In the genomic region with DNA sequence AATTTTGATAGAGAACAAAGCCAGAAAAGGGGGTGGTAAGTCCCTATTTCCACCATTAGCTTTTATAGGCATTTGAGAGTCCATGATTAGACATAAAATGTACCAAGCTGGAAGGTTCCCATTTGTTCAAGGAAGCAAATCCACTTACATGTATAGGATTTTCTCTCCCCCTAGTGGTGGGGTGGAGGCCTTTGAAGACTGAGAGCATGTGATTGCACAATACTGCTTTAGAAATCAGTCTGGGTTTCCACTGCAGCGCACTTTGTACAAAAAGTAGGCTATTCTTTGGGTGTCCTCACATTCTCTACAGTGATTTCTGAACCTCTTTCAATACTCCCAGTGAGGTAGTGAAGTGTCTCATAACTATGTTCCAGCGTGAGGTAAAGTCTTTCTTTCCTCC, we compare ENCODE assay signal across 9 mouse cellular contexts. TPM values are rescaled to one million over a fixed set of nuclear protein-coding genes. Genes with fewer than 3 reads are reported as not detected.
DNase-seq lines count a peak whose midpoint lies in the region; ATAC-seq and TF ChIP-seq lines count a peak whose summit lies in the region.
"Had no signal": no experiment of that assay in that cellular context is flagged by ENCODE, and none has a peak within 500 bp of the region (broad histone marks: within the 10 kb centered on the region; RNA-seq: fewer than 3 reads in every experiment).

No protein-coding gene starts in this region.

- TF ChIP-seq EP300 in heart, adult 2 months (IDR thresholded peaks at IDR 0.05; ENCODE audit: insufficient read depth, low read depth, low read length) = no peak

- H3K27ac ChIP-seq in heart, adult 2 months = peak overlapping the region; percentile 61
- H3K27ac ChIP-seq in heart, embryonic 11.5 days (ENCODE audit: low read depth, low read length) = no peak overlapping the region
- 0 out of 2 replicates have a peak overlapping the region, but pooled peaks have one; percentile 7 for H3K27ac ChIP-seq in embryonic fibroblast, embryonic 13.5 days (ENCODE audit: insufficient read depth, low read length)
- H3K27ac ChIP-seq in lung, embryonic 14.5 days (ENCODE audit: low read depth) = no peak overlapping the region
- H3K27ac ChIP-seq: stomach, embryonic 15.5 days had no signal

- no peak for TF ChIP-seq POLR2A in heart, adult 2 months (IDR thresholded peaks at IDR 0.05; ENCODE audit: insufficient read depth, low read depth, low read length)
- TF ChIP-seq POLR2A in embryonic fibroblast, embryonic 13.5 days (IDR thresholded peaks at IDR 0.05; ENCODE audit: low read depth, low read length) = no peak

- H3K4me3 ChIP-seq in heart, adult 2 months = no peak overlapping the region
- H3K4me3 ChIP-seq in heart, embryonic 11.5 days (ENCODE audit: low read depth, low read length) = no peak overlapping the region
- H3K4me3 ChIP-seq in embryonic fibroblast, embryonic 13.5 days (ENCODE audit: insufficient read depth, low read length) = no peak overlapping the region
- H3K4me3 ChIP-seq in lung, embryonic 14.5 days (ENCODE audit: low read depth, low read length) = no peak overlapping the region
- H3K4me3 ChIP-seq: stomach, embryonic 15.5 days had no signal

- no peaks in the 10 kb centered on the region for H3K27me3 ChIP-seq in heart, adult 2 months (ENCODE audit: control insufficient read depth, insufficient read depth, low read length)
- no peaks in the 10 kb centered on the region for H3K27me3 ChIP-seq in heart, embryonic 11.5 days (ENCODE audit: control insufficient read depth, insufficient read depth, low read length)
- H3K27me3 ChIP-seq in lung, embryonic 14.5 days (ENCODE audit: insufficient read depth, low read length) = no peaks in the 10 kb centered on the region
- H3K27me3 ChIP-seq: stomach, embryonic 15.5 days had no signal

- no peaks in the 10 kb centered on the region for H3K9me3 ChIP-seq in heart, embryonic 11.5 days (replicated peaks; ENCODE audit: control insufficient read depth, low read length)
- H3K9me3 ChIP-seq in lung, embryonic 14.5 days (ENCODE audit: low read depth, low read length) = no peaks in the 10 kb centered on the region
- H3K9me3 ChIP-seq: stomach, embryonic 15.5 days had no signal

- ATAC-seq in heart, embryonic 11.5 days (replicated peaks; ENCODE audit: insufficient number of reproducible peaks, low FRiP score, low TSS enrichment) = no peak
- no peak for ATAC-seq in lung, embryonic 14.5 days (ENCODE audit: insufficient read depth)

- peaks cover 2% of the 10 kb centered on the region for H3K36me3 ChIP-seq in heart, adult 2 months (ENCODE audit: control insufficient read depth, insufficient read depth, low read length)
- no peaks in the 10 kb centered on the region for H3K36me3 ChIP-seq in heart, embryonic 11.5 days (ENCODE audit: control insufficient read depth, insufficient read depth, low read length)
- no peaks in the 10 kb centered on the region for H3K36me3 ChIP-seq in lung, embryonic 14.5 days (ENCODE audit: insufficient read depth)
- H3K36me3 ChIP-seq: stomach, embryonic 15.5 days had no signal

- intact Hi-C loops in heart, adult 2 months (cut with DNase I) = loop anchor here (1.0 to 10.0 kb wide), 3 partner anchors 351 to 986 kb away; a partner anchor contains a TSS

- WGBS in heart, adult 2 months = 44% methylated on average over 2 of the region's 2 CpGs
- WGBS in heart, embryonic 11.5 days (ENCODE audit: insufficient replicate concordance) = 65% methylated on average over 2 of the region's 2 CpGs
- 58% methylated on average over 2 of the region's 2 CpGs for WGBS in lung, embryonic 14.5 days

- peak in 1 of 2 experiments; percentile 42 for DNase-seq in heart, adult 2 months
- peak; percentile 59 for DNase-seq in A20 (ENCODE audit: low read depth, low spot score)
- peak; percentile 76 for DNase-seq in adrenal gland, postnatal 10 days
- peak; percentile 62 to 77 for DNase-seq in kidney, postnatal 25 days
- DNase-seq in lung, embryonic 14.5 days = peak; percentile 89
- DNase-seq in telencephalon, adult 2 months (ENCODE audit: low read depth, low spot score) = peak; percentile 93

- H3K79me2 ChIP-seq in heart, adult 2 months (replicated peaks; ENCODE audit: control insufficient read depth, insufficient read depth, low read length) = no peaks in the 10 kb centered on the region

- H3K4me1 ChIP-seq in heart, adult 2 months (ENCODE audit: control insufficient read depth, insufficient read depth, low read length) = peaks cover 1% of the 10 kb centered on the region
- H3K4me1 ChIP-seq in heart, embryonic 11.5 days (ENCODE audit: control insufficient read depth, insufficient read depth, low read length) = no peaks in the 10 kb centered on the region
- no peaks in the 10 kb centered on the region for H3K4me1 ChIP-seq in embryonic fibroblast, embryonic 13.5 days (ENCODE audit: control insufficient read depth, insufficient read depth, low read length)
- no peaks in the 10 kb centered on the region for H3K4me1 ChIP-seq in lung, embryonic 14.5 days (ENCODE audit: insufficient read depth)
- H3K4me1 ChIP-seq: stomach, embryonic 15.5 days had no signal

- no peak overlapping the region for H3K9ac ChIP-seq in heart, adult 2 months (ENCODE audit: low read depth, low read length)
- no peak overlapping the region for H3K9ac ChIP-seq in heart, embryonic 11.5 days (ENCODE audit: low read depth, low read length)
- no peak overlapping the region for H3K9ac ChIP-seq in lung, embryonic 14.5 days
- H3K9ac ChIP-seq: stomach, embryonic 15.5 days had no signal

- TF ChIP-seq CTCF in heart, adult 2 months (IDR thresholded peaks at IDR 0.05) = peak; percentile 83
- TF ChIP-seq CTCF in embryonic fibroblast, embryonic 13.5 days (IDR thresholded peaks at IDR 0.05; ENCODE audit: borderline replicate concordance, insufficient read depth, low read length) = no peak
- TF ChIP-seq CTCF in lung, embryonic 14.5 days (IDR thresholded peaks at IDR 0.05; ENCODE audit: low read depth) = peak; percentile 78

- no peak overlapping the region for H3K4me2 ChIP-seq in heart, embryonic 11.5 days
- no peak overlapping the region for H3K4me2 ChIP-seq in lung, embryonic 14.5 days
- H3K4me2 ChIP-seq: stomach, embryonic 15.5 days had no signal

RNA-seq across cellular contexts. Expression of a gene that starts 2.6 kb away (rescaled TPM):
- 10 to 100 TPM; 45.6 to 49.7 TPM for total RNA-seq in heart, adult 2 months (2021)
- 22.0 and 40.1 TPM in 2 replicates for polyA plus RNA-seq in heart, adult 2 months (2012; rRNA removed)
- 34.4 and 38.3 TPM in 2 replicates for polyA plus RNA-seq in heart, embryonic 11.5 days (2014; fragmentation: Nextera tagmentation; extraction: Ambion mirVana)
- 10 to 100 TPM; 38.4 to 43.7 TPM for total RNA-seq in adrenal gland, postnatal 10 days (2021)
- 7.8 and 10.8 TPM in 2 replicates for polyA plus RNA-seq in embryonic fibroblast, embryonic 13.5 days (2011; ENCODE audit: insufficient read length, low read depth, missing spikeins)
- polyA plus RNA-seq in lung, embryonic 14.5 days (2014; fragmentation: Nextera tagmentation; extraction: Ambion mirVana) = 18.2 and 21.2 TPM in 2 replicates

Comparison
In these comparisons a context has a peak if more than half of its experiments do, and no peak if none do; other contexts are left out.
1. H3K27ac ChIP-seq: peak in heart, adult 2 months (single experiment) and embryonic fibroblast, embryonic 13.5 days (single experiment); none in heart, embryonic 11.5 days (single experiment) and lung, embryonic 14.5 days (single experiment).